Comparison of ENCODE assay signal across 36 mouse cellular contexts in the genomic region with DNA sequence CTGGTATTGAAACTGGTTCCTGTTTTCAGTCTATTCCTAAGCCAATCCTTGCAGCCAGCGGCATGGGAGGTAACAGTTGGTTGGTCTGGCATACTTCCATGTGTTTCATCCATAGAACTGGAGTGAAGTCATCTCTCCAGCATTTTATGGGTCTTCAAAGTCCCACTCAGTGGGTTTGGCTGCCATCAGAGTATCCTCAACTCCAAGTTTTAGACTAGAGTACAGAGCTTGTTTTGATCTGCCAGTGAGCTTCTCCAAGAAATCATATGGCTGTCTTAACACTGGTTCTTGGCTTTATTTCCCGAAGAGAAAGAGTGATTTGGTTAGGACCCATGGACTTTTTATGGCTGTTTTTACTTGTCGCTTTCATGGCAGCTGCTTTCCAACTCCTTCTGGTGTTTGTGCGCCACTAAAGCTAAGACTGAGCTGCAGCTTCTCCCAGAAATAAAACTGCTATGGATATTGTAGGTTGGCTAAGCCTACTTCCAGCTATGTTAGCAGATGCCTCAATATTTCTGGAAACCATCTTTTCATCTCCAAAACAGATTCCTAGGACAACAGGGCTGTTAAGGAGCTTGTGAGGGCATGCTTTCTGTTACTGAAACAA. TPM values are rescaled to one million over a fixed set of nuclear protein-coding genes. Genes with fewer than 3 reads are reported as not detected.
DNase-seq lines count a peak whose midpoint lies in the region; ATAC-seq and TF ChIP-seq lines count a peak whose summit lies in the region.
"Had no signal": no experiment of that assay in that cellular context is flagged by ENCODE, and none has a peak within 500 bp of the region (broad histone marks: within the 10 kb centered on the region; RNA-seq: fewer than 3 reads in every experiment).

No protein-coding gene starts in this region.

- no peak for TF ChIP-seq CTCF in left cerebral cortex, adult 2 months (IDR thresholded peaks at IDR 0.05)
- TF ChIP-seq CTCF in brain, embryonic 14.5 days (IDR thresholded peaks at IDR 0.05; ENCODE audit: borderline replicate concordance, extremely low read depth, insufficient read depth, insufficient read length): no peak

- ATAC-seq in frontal cortex, adult (ENCODE audit: low TSS enrichment): peak; percentile 95
- no peak for ATAC-seq in erythroblast, adult 5-6 weeks (replicated peaks; ENCODE audit: low FRiP score, poor library complexity, severe bottlenecking)
- ATAC-seq: hindbrain, postnatal 0 days; intestine, embryonic 16.5 days; lung, postnatal 0 days; midbrain, embryonic 16.5 days; Patski had no signal

- no peak overlapping the region for H3K4me3 ChIP-seq in left cerebral cortex, adult 2 months
- H3K4me3 ChIP-seq: midbrain, embryonic 10.5 days; myocyte; neural tube, embryonic 13.5 days had no signal

- no peak for TF ChIP-seq POLR2A in brain, embryonic 14.5 days (IDR thresholded peaks at IDR 0.05; ENCODE audit: borderline replicate concordance, extremely low read depth, insufficient read depth, insufficient read length, poor library complexity, severe bottlenecking)

- no peak for DNase-seq in frontal cortex, postnatal 25 days (ENCODE audit: low spot score in 2 of 2)
- DNase-seq in left cerebral cortex, adult 9 months (ENCODE audit: low spot score in 2 of 2): peak; percentile 3 to 44
- DNase-seq in left cerebral cortex, adult 2 months (ENCODE audit: extremely low spot score in 1 of 2, low spot score in 2 of 2): no peak
- DNase-seq in brain, embryonic 14.5 days (ENCODE audit: low read depth): peak; percentile 32
- DNase-seq in left cerebral cortex, postnatal 25 days (ENCODE audit: low spot score in 2 of 2): peak; percentile 10 to 87
- no peak for DNase-seq in cerebellum, adult 8-10 months
- DNase-seq: adrenal gland, adult 2 months; B cell, adult 2 months; cerebellum, adult 9-10 months; gastrocnemius, postnatal 10 days; kidney, postnatal 25 days; retina, postnatal 1 day; spleen, adult 18-20 months; thymus, postnatal 14 days had no signal

- H3K27ac ChIP-seq in left cerebral cortex, adult 2 months: no peak overlapping the region
- H3K27ac ChIP-seq: hindbrain, postnatal 0 days; midbrain, embryonic 10.5 days; neural tube, embryonic 13.5 days had no signal

- intact Hi-C loops in left cerebral cortex, adult 2 months (cut with DNase I): no loop called here
- intact Hi-C loops in left cerebral cortex, postnatal 25 days (cut with DNase I): loop anchor here (5.0 kb wide), 1 partner anchor 75 kb away; no protein-coding TSS in a partner anchor

RNA-seq across cellular contexts. Expression of a gene that starts 28.1 kb away (rescaled TPM):
- total RNA-seq in left cerebral cortex, adult 2 months (2021): not detected
- 0.07 TPM in 1 of 2 replicates, not detected in the other for polyA plus RNA-seq in brain, embryonic 14.5 days (2012; rRNA removed)
- total RNA-seq in left cerebral cortex, postnatal 25 days (2021): not detected
- not detected in 2 replicates for total RNA-seq in erythroblast, adult 5-6 weeks (2015; ENCODE audit: low replicate concordance)
- not detected in 2 replicates for total RNA-seq in erythroblast, adult 5-6 weeks (2017; ENCODE audit: low replicate concordance)
- total RNA-seq: adrenal gland, adult 2 months; CH12.LX; gastrocnemius, postnatal 10 days; granulocyte monocyte progenitor cell, adult 5-6 weeks; hematopoietic stem cell, adult 5-6 weeks; hindbrain, postnatal 0 days; layer of hippocampus, adult 8-10 months; left cerebral cortex, postnatal 10 days; liver, adult 2 months had no signal
- polyA plus RNA-seq: adrenal gland, adult 2 months; embryonic facial prominence, embryonic 14.5 days; G1E; heart, embryonic 11.5 days; heart, postnatal 0 days; hindbrain, postnatal 0 days; intestine, embryonic 16.5 days; kidney, embryonic 14.5 days; liver, adult 2 months; liver, embryonic 16.5 days; lung, postnatal 0 days; midbrain, embryonic 16.5 days; myocyte; Patski had no signal

RNA-seq across cellular contexts. Expression of a gene that starts 48.5 kb away (rescaled TPM):
- not detected for total RNA-seq in left cerebral cortex, adult 2 months (2021)
- polyA plus RNA-seq in brain, embryonic 14.5 days (2012; rRNA removed): 0.67 and 3.4 TPM in 2 replicates
- not detected for total RNA-seq in left cerebral cortex, postnatal 25 days (2021)
- not detected in 2 replicates for total RNA-seq in erythroblast, adult 5-6 weeks (2015; ENCODE audit: low replicate concordance)
- not detected in 2 replicates for total RNA-seq in erythroblast, adult 5-6 weeks (2017; ENCODE audit: low replicate concordance)
- total RNA-seq: adrenal gland, adult 2 months; gastrocnemius, postnatal 10 days; granulocyte monocyte progenitor cell, adult 5-6 weeks; hematopoietic stem cell, adult 5-6 weeks; layer of hippocampus, adult 8-10 months; left cerebral cortex, postnatal 10 days had no signal
- polyA plus RNA-seq: adrenal gland, adult 2 months; G1E; heart, postnatal 0 days; hindbrain, postnatal 0 days; liver, adult 2 months; midbrain, embryonic 16.5 days; myocyte had no signal

Comparison
In these comparisons a context has a peak if more than half of its experiments do, and no peak if none do; other contexts are left out.
1. DNase-seq: peak in left cerebral cortex, adult 9 months (2 of 2), brain, embryonic 14.5 days (single experiment) and left cerebral cortex, postnatal 25 days (2 of 2); none in frontal cortex, postnatal 25 days (0 of 2), left cerebral cortex, adult 2 months (0 of 2) and cerebellum, adult 8-10 months (single experiment).